In the genomic region with DNA sequence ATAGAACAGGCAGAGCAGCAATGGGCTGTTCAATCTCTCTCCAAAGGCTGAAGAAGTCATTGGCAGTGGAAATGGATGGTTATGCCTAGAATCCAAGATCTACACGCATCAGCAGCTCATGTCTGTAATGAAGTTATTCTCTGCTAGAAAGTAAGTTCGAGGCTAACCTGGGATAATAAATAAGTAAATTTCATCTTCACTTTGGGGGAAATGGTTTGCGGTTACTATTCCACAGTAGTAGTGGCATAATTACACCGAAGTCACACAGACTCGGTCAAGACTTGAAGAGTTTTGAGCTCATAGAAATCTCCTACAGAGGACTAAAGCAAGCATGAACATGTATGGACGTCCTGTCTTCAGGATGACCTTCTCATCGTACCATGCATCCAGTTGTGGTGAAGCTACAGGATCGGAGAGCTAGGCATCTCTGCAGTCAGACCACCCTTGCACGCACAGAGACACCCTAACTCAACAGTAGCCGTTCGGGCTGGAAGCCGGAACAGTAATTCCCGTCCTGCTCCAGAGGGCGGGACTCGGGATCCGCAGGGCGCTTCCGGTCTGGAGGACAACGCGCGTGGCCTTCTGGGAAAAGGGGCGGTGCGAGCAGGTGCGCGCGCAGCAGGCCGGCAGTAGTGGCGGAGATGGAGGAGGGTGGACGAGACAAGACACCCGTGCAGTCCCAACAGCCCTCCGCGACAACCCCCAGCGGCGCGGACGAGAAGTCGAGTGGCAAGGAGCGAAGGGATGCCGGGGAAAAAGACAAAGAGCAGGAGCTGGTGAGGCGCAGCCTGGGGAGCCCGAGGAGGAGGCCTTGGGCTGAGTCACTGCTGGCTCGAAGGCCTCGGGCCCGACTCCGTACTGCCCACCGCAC, we compare ENCODE assay signal across 7 mouse cellular contexts. TPM values are rescaled to one million over a fixed set of nuclear protein-coding genes. Genes with fewer than 3 reads are reported as not detected.
A peak's percentile ranks its signal among the peaks of the same experiment; 100 is the strongest.
DNase-seq lines count a peak whose midpoint lies in the region; ATAC-seq lines count a peak whose summit lies in the region.

A gene (plus strand): TSS at position 577 of the 871 bp plus-strand sequence.

- ATAC-seq in granulocyte monocyte progenitor cell, adult 5-6 weeks (replicated peaks; ENCODE audit: poor library complexity, severe bottlenecking), result peak; percentile 99
- ATAC-seq in midbrain, embryonic 13.5 days, result peak; percentile 98

- peak within 1 kb of the TSS; percentile 89 for H3K27ac ChIP-seq in embryonic facial prominence, embryonic 10.5 days (replicated peaks)
- peak within 1 kb of the TSS; percentile 84 for H3K27ac ChIP-seq in limb, embryonic 10.5 days
- peak within 1 kb of the TSS; percentile 84 for H3K27ac ChIP-seq in midbrain, embryonic 13.5 days

- H3K9me3 ChIP-seq in embryonic facial prominence, embryonic 10.5 days, result no peaks in the 10 kb centered on the region
- H3K9me3 ChIP-seq in limb, embryonic 10.5 days (replicated peaks), result no peaks in the 10 kb centered on the region
- H3K9me3 ChIP-seq in midbrain, embryonic 13.5 days, result no peaks in the 10 kb centered on the region

- no peaks in the 10 kb centered on the region for H3K27me3 ChIP-seq in embryonic facial prominence, embryonic 10.5 days (replicated peaks; ENCODE audit: low read depth, poor library complexity, severe bottlenecking)
- no peaks in the 10 kb centered on the region for H3K27me3 ChIP-seq in limb, embryonic 10.5 days (ENCODE audit: low read depth, poor library complexity, severe bottlenecking)
- H3K27me3 ChIP-seq in midbrain, embryonic 13.5 days, result no peaks in the 10 kb centered on the region

- H3K4me2 ChIP-seq in midbrain, embryonic 13.5 days (replicated peaks), result peak within 1 kb of the TSS; percentile 81

- WGBS in embryonic facial prominence, embryonic 10.5 days, result 3% methylated on average over 46 of the region's 46 CpGs
- 2% methylated on average over 46 of the region's 46 CpGs for WGBS in limb, embryonic 10.5 days
- 3% methylated on average over 46 of the region's 46 CpGs for WGBS in midbrain, embryonic 13.5 days

- peak within 1 kb of the TSS; percentile 97 for H3K4me3 ChIP-seq in embryonic facial prominence, embryonic 10.5 days
- H3K4me3 ChIP-seq in limb, embryonic 10.5 days, result peak within 1 kb of the TSS; percentile 78
- peak within 1 kb of the TSS; percentile 90 for H3K4me3 ChIP-seq in midbrain, embryonic 13.5 days (replicated peaks)

- DNase-seq in adrenal gland, postnatal 10 days, result peak; percentile 99
- peak; percentile 97 for DNase-seq in embryonic facial prominence, embryonic 10.5 days (ENCODE audit: low spot score)
- DNase-seq in kidney, adult 11 months, result peak; percentile 94
- peak; percentile 99 for DNase-seq in limb, embryonic 10.5 days (ENCODE audit: low spot score)
- DNase-seq in spleen, adult 12 weeks (ENCODE audit: low spot score), result peak; percentile 95

- peak within 1 kb of the TSS; percentile 90 for H3K9ac ChIP-seq in midbrain, embryonic 13.5 days (replicated peaks)

- peaks cover 18% of the 10 kb centered on the region for H3K4me1 ChIP-seq in embryonic facial prominence, embryonic 10.5 days
- peaks cover 16% of the 10 kb centered on the region for H3K4me1 ChIP-seq in limb, embryonic 10.5 days
- peaks cover 22% of the 10 kb centered on the region for H3K4me1 ChIP-seq in midbrain, embryonic 13.5 days (replicated peaks)

- peaks cover 36% of the 10 kb centered on the region for H3K36me3 ChIP-seq in embryonic facial prominence, embryonic 10.5 days (replicated peaks)
- peaks cover 33% of the 10 kb centered on the region for H3K36me3 ChIP-seq in limb, embryonic 10.5 days
- H3K36me3 ChIP-seq in midbrain, embryonic 13.5 days, result peaks cover 21% of the 10 kb centered on the region

RNA-seq across cellular contexts. Expression of the gene that starts here (rescaled TPM):
- 100 to 1,000 TPM; 196 to 198 TPM for total RNA-seq in adrenal gland, postnatal 10 days (2021)
- polyA plus RNA-seq in embryonic facial prominence, embryonic 10.5 days (2016; fragmentation: Nextera tagmentation; extraction: Ambion mirVana), result 520 and 530 TPM in 2 replicates
- 144 and 149 TPM in 2 replicates for total RNA-seq in granulocyte monocyte progenitor cell, adult 5-6 weeks (2014; fragmentation: Nextera tagmentation)
- total RNA-seq in granulocyte monocyte progenitor cell, adult 5-6 weeks (2017), result 215 and 220 TPM in 2 replicates
- polyA plus RNA-seq in limb, embryonic 10.5 days (2016; fragmentation: Nextera tagmentation; extraction: Ambion mirVana), result 517 and 538 TPM in 2 replicates
- 380 and 394 TPM in 2 replicates for polyA plus RNA-seq in midbrain, embryonic 13.5 days (2015; fragmentation: Nextera tagmentation; extraction: Ambion mirVana)

Comparison
In these comparisons a context has a peak if more than half of its experiments do, and no peak if none do; other contexts are left out.
1. Peak in every context shown above with its lines: DNase-seq, ATAC-seq, H3K4me3 ChIP-seq and H3K27ac ChIP-seq.